Mouse (Mus musculus) heart, embryonic 15.5 days (tissue): ENCODE data around the gene Cnbd2. TPM values are rescaled to one million over a fixed set of nuclear protein-coding genes. Genes with fewer than 3 reads are reported as not detected.

Source experiments
- ATAC-seq: fragments of 200-750 bp; cut with Nextera tagmentation; replicated peaks from 2 replicates; pipeline ENCODE4 v1.8.0; 2017; ENCODE audit warnings: low read depth, moderate TSS enrichment; ENCODE audit not compliant: insufficient number of reproducible peaks, insufficient read depth, low FRiP score
- H3K27ac ChIP-seq: fragments of 300-500 bp; sonication (generic); 2 replicates; pipeline ENCODE4 v1.5.1; 2015; ENCODE audit warnings: mild to moderate bottlenecking, inconsistent platforms
- H3K27me3 ChIP-seq: fragments of 300-500 bp; sonication (generic); 2 replicates; pipeline ENCODE4 v1.6.1; 2015; ENCODE audit warnings: inconsistent platforms
- H3K36me3 ChIP-seq: fragments of 300-500 bp; sonication (generic); 2 replicates; pipeline ENCODE4 v1.6.1; 2015; ENCODE audit warnings: mild to moderate bottlenecking, inconsistent platforms
- H3K4me1 ChIP-seq: fragments of 300-500 bp; sonication (generic); replicated peaks from 2 replicates; pipeline ENCODE4 v1.6.1; 2015; ENCODE audit warnings: inconsistent platforms
- H3K4me2 ChIP-seq: fragments of 300-500 bp; sonication (generic); 2 replicates; pipeline ENCODE4 v1.6.1; 2015; ENCODE audit warnings: inconsistent platforms, mild to moderate bottlenecking, moderate library complexity
- H3K4me3 ChIP-seq: fragments of 300-500 bp; sonication (generic); 2 replicates; pipeline ENCODE4 v1.5.1; 2015; ENCODE audit warnings: mild to moderate bottlenecking, inconsistent platforms
- H3K9ac ChIP-seq: fragments of 300-500 bp; sonication (generic); 2 replicates; pipeline ENCODE4 v1.6.1; 2015; ENCODE audit warnings: mild to moderate bottlenecking, inconsistent platforms
- H3K9me3 ChIP-seq: fragments of 300-500 bp; sonication (generic); replicated peaks from 2 replicates; pipeline ENCODE4 v1.6.1; 2016; ENCODE audit warnings: inconsistent platforms
- WGBS: fragments of 180-500 bp; shearing (Covaris S2); methylation state at CpG from one replicate; pipeline ENCODE4 v1.1.7; 2015; ENCODE audit warnings: mixed read lengths; 5-methylcytosine and 5-hydroxymethylcytosine counted together
- polyA plus RNA-seq: library from polyadenylated mRNA; unstranded; fragments of >200 nt; fragmentation: Nextera tagmentation; extraction: Ambion mirVana; gene quantifications from 2 replicates; pipeline ENCODE4 v1.2.1, GENCODE M21; 2015

The Cnbd2 gene
- polyA plus RNA-seq, result 2.6 TPM in 2 replicates

DNA sequence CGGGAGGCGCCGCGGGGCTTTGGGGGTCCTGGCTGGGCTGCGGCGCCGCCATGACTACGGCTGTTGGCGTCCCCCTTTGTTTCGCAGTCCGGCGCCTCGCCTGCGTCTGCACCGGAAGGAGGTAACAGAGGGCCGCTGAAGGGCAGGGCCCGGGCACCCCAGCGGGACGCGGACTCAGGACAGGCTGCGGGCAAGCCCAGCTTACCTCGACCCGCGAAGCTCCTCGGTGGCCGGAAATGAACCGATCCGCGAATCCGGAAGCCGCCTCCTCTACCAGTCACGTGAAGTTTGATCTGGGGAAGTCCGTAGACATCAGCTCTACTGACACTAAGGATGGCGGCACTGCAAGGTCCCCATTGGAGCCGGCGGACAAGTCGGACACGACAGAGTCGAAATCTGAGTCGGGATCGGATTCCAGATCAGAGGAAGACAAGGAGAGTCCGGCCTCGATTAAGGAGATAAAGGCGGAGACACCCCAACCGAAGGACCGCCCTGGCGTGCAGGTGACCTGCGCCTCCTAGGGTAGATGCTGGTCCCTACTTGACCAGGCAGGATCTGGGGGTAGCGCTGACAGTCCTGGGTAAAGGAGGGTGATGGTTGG is at the start of gene Cnbd2, which contains the start of gene Scand1:
Cnbd2 (plus strand) TSS at position 3 of the 601 bp plus-strand sequence.
Scand1 (minus strand) TSS at position 408 of the 601 bp plus-strand sequence.
- peak; percentile 89 for ATAC-seq
- Histone ChIP-seq H3K9ac (peak within 1 kb of the TSS; percentile 90), H3K36me3 (no peaks in the 10 kb centered on the region), H3K4me1 (peaks cover 8% of the 10 kb centered on the region; the same call in 1 of the 2 replicates), H3K4me3 (peak within 1 kb of the TSS; percentile 82), H3K9me3 (no peaks in the 10 kb centered on the region), H3K27me3 (no peaks in the 10 kb centered on the region), H3K4me2 (peak within 1 kb of the TSS; percentile 88), H3K27ac (peak within 1 kb of the TSS; percentile 97)
- WGBS, result under 1% methylated on average over 45 of the region's 49 CpGs

DNA sequence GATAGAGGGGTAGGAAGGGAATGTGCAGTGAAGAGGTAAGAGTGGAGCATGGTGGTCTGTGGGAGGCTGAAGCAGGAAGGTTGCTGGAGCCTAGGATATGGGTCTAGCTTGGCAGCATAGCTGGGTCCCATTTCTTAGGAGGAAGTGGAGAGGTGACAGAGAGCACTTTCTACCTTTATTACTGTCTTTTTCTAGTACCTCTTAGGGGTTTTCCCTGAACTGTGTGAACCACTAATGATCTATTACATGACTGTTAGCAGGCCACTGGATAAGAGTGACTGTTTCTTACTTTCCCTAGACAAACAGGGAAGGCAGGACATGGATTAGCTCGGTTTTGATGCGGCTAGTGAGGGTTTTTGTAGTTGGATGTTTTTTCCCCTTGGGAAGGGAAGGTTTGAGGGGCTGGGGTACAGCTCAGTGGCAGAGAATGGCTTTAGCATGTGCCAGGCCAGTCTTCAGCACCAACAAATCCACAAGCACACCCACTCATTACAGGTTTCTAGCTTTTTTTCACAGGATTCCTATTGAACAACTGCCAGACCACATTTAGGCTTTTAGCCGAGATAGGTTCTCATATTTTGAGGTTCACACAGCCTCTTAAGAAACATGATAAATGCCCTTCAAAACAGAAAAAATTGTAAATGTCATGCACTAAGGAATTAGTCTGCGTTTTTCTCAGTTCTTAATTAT is 48.8 kb upstream of the Cnbd2 start:
- H3K4me3 ChIP-seq, result no peak overlapping the region
- H3K27ac ChIP-seq, result no peak overlapping the region
- 81% methylated on average over 4 of the region's 4 CpGs for WGBS
- no peaks in the 10 kb centered on the region for H3K9me3 ChIP-seq
- peaks cover 5% of the 10 kb centered on the region for H3K4me1 ChIP-seq
- no peak overlapping the region for H3K4me2 ChIP-seq
- peaks cover 24% of the 10 kb centered on the region; the same call in 1 of the 2 replicates for H3K36me3 ChIP-seq
- no peaks in the 10 kb centered on the region for H3K27me3 ChIP-seq
- no peak overlapping the region for H3K9ac ChIP-seq
- ATAC-seq, result no peak

DNA sequence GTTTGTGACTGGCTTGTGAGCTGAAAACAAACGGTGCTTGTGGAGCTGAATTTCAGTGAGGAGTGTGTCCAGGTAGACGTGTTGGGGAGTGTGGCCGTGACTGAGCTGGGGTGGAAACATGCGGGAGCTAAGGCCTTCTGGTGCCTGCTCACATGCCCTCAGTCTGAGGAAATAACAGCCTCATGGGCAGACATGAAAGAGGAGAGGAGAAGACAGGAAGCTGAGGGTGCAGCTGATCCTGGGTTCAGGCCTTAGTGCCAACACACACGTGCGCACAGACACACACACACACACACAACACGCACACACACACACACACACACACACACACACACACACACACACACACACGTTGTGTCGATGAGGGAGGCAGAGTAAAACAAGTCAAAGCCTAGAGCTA is 44.5 kb upstream of the Cnbd2 start:
- H3K9me3 ChIP-seq, result no peaks in the 10 kb centered on the region
- no peak overlapping the region for H3K9ac ChIP-seq
- WGBS, result 88% methylated on average over 9 of the region's 9 CpGs
- H3K36me3 ChIP-seq, result peaks cover 14% of the 10 kb centered on the region
- no peak for ATAC-seq
- no peaks in the 10 kb centered on the region for H3K4me1 ChIP-seq
- H3K4me2 ChIP-seq, result no peak overlapping the region
- no peak overlapping the region for H3K27ac ChIP-seq
- H3K27me3 ChIP-seq, result no peaks in the 10 kb centered on the region
- no peak overlapping the region for H3K4me3 ChIP-seq

DNA sequence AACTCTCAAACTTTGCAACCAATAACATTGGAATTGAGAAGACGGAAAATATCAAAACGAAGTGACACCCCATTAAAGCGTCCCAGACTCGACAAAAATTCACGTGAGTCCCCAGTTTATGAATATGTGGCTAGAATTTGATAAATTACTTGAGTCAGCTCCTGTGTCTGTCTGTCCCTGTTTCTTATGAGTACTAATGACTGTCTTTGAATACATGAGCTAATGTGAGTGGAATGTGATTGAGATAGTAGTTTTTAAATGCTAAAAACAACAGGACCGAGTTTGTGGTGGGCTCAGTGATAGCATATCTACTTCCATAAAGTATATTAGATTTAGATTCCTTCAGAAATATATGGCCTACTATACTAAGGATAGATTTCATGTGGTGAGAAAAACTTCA is 39.5 kb upstream of the Cnbd2 start:
- Histone ChIP-seq H3K4me3 (no peak overlapping the region), H3K27ac (no peak overlapping the region), H3K9me3 (no peaks in the 10 kb centered on the region), H3K27me3 (no peaks in the 10 kb centered on the region), H3K36me3 (peaks cover 24% of the 10 kb centered on the region), H3K4me2 (no peak overlapping the region), H3K9ac (no peak overlapping the region), H3K4me1 (no peaks in the 10 kb centered on the region)
- WGBS, result 76% methylated on average over 6 of the region's 6 CpGs
- no peak for ATAC-seq

DNA sequence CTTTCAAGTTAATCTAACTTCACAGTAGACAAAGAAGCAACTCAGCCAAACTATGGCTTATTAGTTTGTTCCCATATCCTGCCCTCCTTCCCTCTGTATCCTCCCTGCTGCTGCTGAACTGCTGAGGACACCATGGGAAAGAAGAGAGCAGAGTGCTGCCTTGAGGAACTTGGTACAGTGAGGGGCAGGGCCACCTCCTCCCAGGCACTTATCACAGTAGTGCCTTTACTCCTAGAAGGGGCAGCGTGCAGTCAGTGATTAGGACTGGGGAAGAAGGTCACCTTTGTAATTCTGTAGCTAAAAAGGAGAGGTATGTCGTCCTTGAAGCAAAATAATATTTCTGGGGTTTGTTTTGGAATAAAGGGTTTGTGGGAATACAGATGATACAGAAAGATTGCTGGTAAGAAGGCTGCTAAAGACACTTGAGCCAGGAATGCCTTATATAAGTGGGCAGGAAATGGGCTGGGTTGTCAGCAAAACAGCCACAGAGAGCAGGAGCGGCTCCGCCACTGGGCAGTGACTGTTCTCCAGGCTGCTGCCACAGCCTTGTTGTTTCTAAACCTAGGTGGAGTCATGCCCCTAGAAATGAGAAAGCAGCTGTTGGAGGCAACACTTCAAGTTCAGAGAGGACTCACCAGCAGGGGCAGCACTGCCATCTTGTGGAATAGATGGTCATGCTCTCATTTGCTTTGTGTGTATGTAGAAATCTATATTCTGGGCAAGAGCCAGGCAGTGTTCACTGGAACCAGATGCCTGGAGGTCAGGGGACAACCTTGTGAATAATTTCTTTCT is 33.7 kb upstream of the Cnbd2 start:
- 19% methylated on average over 4 of the region's 4 CpGs for WGBS
- peaks cover 9% of the 10 kb centered on the region; the same call in 1 of the 2 replicates for H3K36me3 ChIP-seq
- H3K4me1 ChIP-seq, result peaks cover 8% of the 10 kb centered on the region
- peak; percentile 78 for ATAC-seq
- H3K27ac ChIP-seq, result peak overlapping the region; percentile 71
- H3K4me2 ChIP-seq, result 0 out of 2 replicates have a peak overlapping the region, but pooled peaks have one; percentile 21
- H3K9me3 ChIP-seq, result no peaks in the 10 kb centered on the region
- H3K4me3 ChIP-seq, result no peak overlapping the region
- no peak overlapping the region for H3K9ac ChIP-seq
- H3K27me3 ChIP-seq, result no peaks in the 10 kb centered on the region

DNA sequence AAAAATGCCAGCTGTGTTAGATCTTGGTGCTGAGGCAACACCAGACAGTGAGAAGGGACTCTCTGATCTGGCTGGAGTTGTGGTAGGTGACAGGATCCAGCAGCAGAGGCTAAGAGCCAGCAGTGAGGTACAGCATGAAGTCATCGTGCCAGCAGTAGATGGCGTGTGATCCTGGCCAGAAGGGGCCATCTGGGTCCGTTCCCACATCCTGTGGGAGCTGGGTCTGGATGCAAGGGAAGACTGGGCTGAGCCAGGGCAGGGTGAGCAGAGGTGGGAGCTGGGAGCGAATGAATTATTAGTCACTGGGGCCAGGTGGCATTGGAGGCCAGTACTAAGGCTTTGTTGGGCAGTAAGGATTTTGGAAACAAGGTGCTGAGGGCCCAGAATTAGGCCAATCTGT is 30.9 kb upstream of the Cnbd2 start:
- Histone ChIP-seq H3K36me3 (0 out of 2 replicates have a peak, but pooled peaks cover 6% of the 10 kb centered on the region), H3K4me3 (no peak overlapping the region), H3K27ac (no peak overlapping the region), H3K4me2 (no peak overlapping the region), H3K4me1 (peaks cover 8% of the 10 kb centered on the region), H3K9me3 (no peaks in the 10 kb centered on the region), H3K9ac (no peak overlapping the region), H3K27me3 (no peaks in the 10 kb centered on the region)
- 48% methylated on average over 4 of the region's 4 CpGs for WGBS
- no peak for ATAC-seq

DNA sequence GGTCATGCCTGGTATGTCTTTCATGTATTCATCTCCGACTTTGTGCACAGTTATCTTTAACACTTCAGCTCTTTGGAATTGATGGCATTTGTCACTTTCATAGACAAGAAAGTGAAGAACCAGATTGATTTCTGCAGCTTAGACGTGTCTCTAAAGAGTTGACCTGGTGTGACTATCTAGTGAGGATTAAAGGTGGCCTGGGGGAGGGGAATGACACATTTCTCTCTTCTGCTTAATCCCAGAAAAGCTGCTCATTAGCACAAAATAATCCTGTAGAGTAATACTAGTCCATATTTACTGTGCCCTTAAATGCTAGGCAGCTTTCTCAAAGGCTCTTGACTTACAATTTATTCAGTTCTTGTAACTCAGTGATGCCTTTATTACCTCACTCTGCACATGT is 26.9 kb upstream of the Cnbd2 start:
- no peak overlapping the region for H3K4me2 ChIP-seq
- H3K9ac ChIP-seq, result no peak overlapping the region
- H3K36me3 ChIP-seq, result peaks cover 12% of the 10 kb centered on the region; the same call in 1 of the 2 replicates
- no peak for ATAC-seq
- no peak overlapping the region for H3K4me3 ChIP-seq
- no peaks in the 10 kb centered on the region for H3K9me3 ChIP-seq
- WGBS, result 44% methylated on average over 2 of the region's 2 CpGs
- H3K27ac ChIP-seq, result no peak overlapping the region
- H3K27me3 ChIP-seq, result no peaks in the 10 kb centered on the region
- 0 out of 2 replicates have a peak, but pooled peaks cover 6% of the 10 kb centered on the region for H3K4me1 ChIP-seq

DNA sequence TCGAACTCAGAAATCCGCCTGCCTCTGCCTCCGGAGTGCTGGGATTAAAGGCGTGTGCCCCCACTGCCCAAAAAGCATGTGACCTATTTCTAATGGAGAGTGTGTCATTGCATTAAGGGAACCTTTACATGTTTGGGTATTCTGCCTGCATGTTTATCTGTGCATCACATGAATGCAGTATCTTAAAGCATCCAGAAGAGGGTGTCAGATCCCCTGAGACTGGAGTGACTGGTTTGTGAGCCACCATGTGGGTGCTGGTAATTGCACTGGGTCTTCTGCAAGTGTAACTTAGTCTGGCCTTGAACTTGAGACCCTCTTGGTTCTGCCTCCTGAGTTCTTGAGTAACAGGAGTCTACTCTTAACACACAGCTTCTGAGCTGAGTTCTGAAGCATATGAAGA is 25.4 kb upstream of the Cnbd2 start:
- no peaks in the 10 kb centered on the region for H3K9me3 ChIP-seq
- no peak overlapping the region for H3K27ac ChIP-seq
- H3K36me3 ChIP-seq, result peaks cover 12% of the 10 kb centered on the region; the same call in 1 of the 2 replicates
- 97% methylated on average over 4 of the region's 4 CpGs for WGBS
- H3K4me3 ChIP-seq, result no peak overlapping the region
- H3K4me2 ChIP-seq, result no peak overlapping the region
- H3K4me1 ChIP-seq, result 0 out of 2 replicates have a peak, but pooled peaks cover 9% of the 10 kb centered on the region
- no peak overlapping the region for H3K9ac ChIP-seq
- no peak for ATAC-seq
- H3K27me3 ChIP-seq, result no peaks in the 10 kb centered on the region

DNA sequence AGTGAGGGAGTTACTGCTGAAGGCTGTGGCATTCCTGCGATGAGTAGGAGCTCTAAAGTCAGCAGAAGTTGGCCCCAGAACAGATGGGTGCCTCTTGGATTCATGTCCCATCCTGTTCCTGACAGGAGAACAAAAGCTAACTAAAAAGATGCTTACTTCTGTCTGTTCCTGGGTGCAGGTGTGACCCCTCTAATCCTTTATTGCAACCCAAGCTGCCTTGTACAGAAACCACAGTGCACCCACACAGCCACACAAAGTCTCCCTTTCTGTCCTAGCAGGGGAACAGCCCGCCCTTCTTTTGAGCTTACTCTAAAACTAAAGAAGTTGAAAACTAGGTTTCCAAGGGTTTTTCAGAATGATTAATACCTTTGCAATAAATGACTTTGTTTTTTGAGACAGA is 23.9 kb upstream of the Cnbd2 start:
- ATAC-seq, result no peak

DNA sequence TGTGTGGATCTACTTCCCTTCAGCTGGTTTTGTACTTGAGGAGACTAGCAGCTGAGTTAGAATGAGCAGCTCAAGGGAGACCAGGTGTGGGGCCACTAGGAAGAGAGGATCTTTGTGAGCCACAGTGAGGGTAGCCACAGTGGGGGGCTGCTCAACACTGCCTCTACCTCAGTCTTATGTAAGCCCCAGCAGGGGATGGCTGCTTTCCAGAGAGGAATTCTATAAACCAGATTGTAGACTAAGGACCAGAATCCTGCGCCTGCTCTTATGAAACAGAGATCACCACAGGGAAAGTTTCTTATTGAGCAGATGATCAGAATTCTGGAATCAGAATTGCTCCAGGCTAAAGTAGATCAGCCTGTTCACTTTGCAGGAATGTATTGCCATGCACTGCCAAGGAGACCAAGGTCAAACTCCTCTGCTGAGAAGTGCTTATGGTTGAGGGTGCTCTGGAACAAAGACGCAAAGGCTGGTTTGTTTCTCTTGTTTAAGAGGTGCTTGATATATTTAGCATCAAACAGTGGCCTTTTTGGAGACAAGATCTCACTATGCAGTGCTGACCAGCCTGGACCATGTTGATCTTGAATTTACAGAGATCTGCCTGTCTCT is 22.4 kb upstream of the Cnbd2 start:
- ATAC-seq, result no peak
- H3K36me3 ChIP-seq, result peaks cover 17% of the 10 kb centered on the region; the same call in 1 of the 2 replicates
- peak overlapping the region; percentile 70 for H3K27ac ChIP-seq

More for the DNA sequence above, 23.9 kb upstream of the Cnbd2 start:
- no peak overlapping the region for H3K4me2 ChIP-seq
- H3K4me3 ChIP-seq, result no peak overlapping the region
- peaks cover 12% of the 10 kb centered on the region; the same call in 1 of the 2 replicates for H3K36me3 ChIP-seq
- no peaks in the 10 kb centered on the region for H3K27me3 ChIP-seq
- 0 out of 2 replicates have a peak, but pooled peaks cover 9% of the 10 kb centered on the region for H3K4me1 ChIP-seq
- H3K9me3 ChIP-seq, result no peaks in the 10 kb centered on the region
- H3K9ac ChIP-seq, result no peak overlapping the region
- 85% methylated on average over 2 of the region's 2 CpGs for WGBS
- no peak overlapping the region for H3K27ac ChIP-seq

More for the DNA sequence above, 22.4 kb upstream of the Cnbd2 start:
- Histone ChIP-seq H3K4me3 (no peak overlapping the region), H3K27me3 (no peaks in the 10 kb centered on the region), H3K4me1 (0 out of 2 replicates have a peak, but pooled peaks cover 9% of the 10 kb centered on the region), H3K9me3 (no peaks in the 10 kb centered on the region), H3K9ac (no peak overlapping the region), H3K4me2 (no peak overlapping the region)
- 63% methylated on average over 2 of the region's 2 CpGs for WGBS
